Mouse (Mus musculus): ENCODE data around the gene Slc6a13.

DNA sequence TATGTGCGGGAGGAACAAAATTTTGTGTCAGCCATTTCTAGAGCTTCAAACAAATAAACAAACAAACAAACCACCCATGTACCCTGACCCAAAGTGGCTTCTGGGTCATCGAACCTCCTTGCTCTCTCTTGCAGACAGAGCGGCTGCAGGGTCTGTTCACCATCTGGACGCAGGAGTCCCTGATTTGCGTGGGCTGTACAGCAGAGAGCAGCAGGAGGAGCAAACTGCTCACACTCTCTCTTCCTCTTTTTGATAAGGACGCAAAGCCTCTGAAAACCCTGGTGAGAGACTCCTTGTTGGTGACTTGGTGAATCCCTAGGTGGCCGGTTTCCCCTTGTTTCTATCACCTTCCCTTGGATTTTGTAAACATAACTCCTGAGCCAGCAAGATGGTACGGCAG is 38.8 kb upstream of the Slc6a13 start:
- TF ChIP-seq CTCF (IDR thresholded peaks at IDR 0.05; ENCODE audit: low read depth, low read length) (no peak), POLR2A (IDR thresholded peaks at IDR 0.05; ENCODE audit: insufficient read depth, low read length) (no peak), EP300 (IDR thresholded peaks at IDR 0.05; ENCODE audit: insufficient read depth, low read depth, low read length) (no peak)

All from ES-Bruce4 (cell line).